Mouse (Mus musculus): ENCODE results near the gene Tcp11l2.

- no peak for TF ChIP-seq CTCF (IDR thresholded peaks at IDR 0.05; ENCODE audit: control insufficient read depth, insufficient read depth, insufficient replicate concordance, low read depth, low read length)
- no peak for TF ChIP-seq POLR2A (IDR thresholded peaks at IDR 0.05; ENCODE audit: control insufficient read depth, low read depth, low read length)
These were observed 3.1 kb downstream of the Tcp11l2 start for GRCm38 (mm10) chr10:84579527-84579926.
